Mouse (Mus musculus) MEL (cell line): ENCODE measurements around the gene Dnajc9. TPM values are rescaled to one million over a fixed set of nuclear protein-coding genes. Genes with fewer than 3 reads are reported as not detected.

ENCODE experiments used
- DNase-seq: peaks from one replicate; pipeline ENCODE4 v3.0.0; 2011; ENCODE audit warnings: low read depth, low spot score
- H3K27ac ChIP-seq: 2 replicates; pipeline ENCODE4 v1.5.1; 2012; ENCODE audit warnings: low read depth, mild to moderate bottlenecking, control low read depth, low read length, moderate library complexity; ENCODE audit not compliant: control insufficient read depth
- H3K27me3 ChIP-seq, 2 experiments: fragments of 150-350 bp in 1 of 2; sonication (generic) in 1 of 2; 2 replicates each; pipeline ENCODE4 v1.6.1; 2012; ENCODE audit warnings: low read length in 2 of 2, mild to moderate bottlenecking in 2 of 2, improper control_type of control experiment in 1 of 2, moderate library complexity in 1 of 2; ENCODE audit not compliant: insufficient read depth in 2 of 2, control insufficient read depth in 1 of 2
- H3K36me3 ChIP-seq, 2 experiments: 2 replicates each; pipeline ENCODE4 v1.6.1; 2012 to 2014; ENCODE audit warnings: low read length in 2 of 2, improper control_type of control experiment in 1 of 2, inconsistent platforms in 1 of 2, mild to moderate bottlenecking in 1 of 2; ENCODE audit not compliant: insufficient read depth in 2 of 2, control insufficient read depth in 1 of 2
- H3K4me1 ChIP-seq, 2 experiments: fragments of 150-350 bp in 1 of 2; sonication (generic) in 1 of 2; 2 replicates each; pipeline ENCODE4 v1.6.1; 2012; ENCODE audit warnings: low read length in 2 of 2, improper control_type of control experiment in 1 of 2, mild to moderate bottlenecking in 1 of 2; ENCODE audit not compliant: insufficient read depth in 2 of 2, control insufficient read depth in 1 of 2
- H3K4me3 ChIP-seq, 2 experiments: fragments of 150-350 bp in 1 of 2; sonication (generic) in 1 of 2; 2 replicates each; pipeline ENCODE4 v1.5.1; 2012; ENCODE audit warnings: low read depth in 2 of 2, low read length in 2 of 2, mild to moderate bottlenecking in 2 of 2, moderate library complexity in 2 of 2, control low read depth in 1 of 2, improper control_type of control experiment in 1 of 2; ENCODE audit not compliant: control insufficient read depth in 1 of 2, insufficient read depth in 1 of 2
- H3K79me2 ChIP-seq: 2 replicates; pipeline ENCODE4 v1.6.1; 2012; ENCODE audit warnings: mild to moderate bottlenecking, low read length, moderate library complexity; ENCODE audit not compliant: control insufficient read depth, poor library complexity, insufficient read depth
- H3K9ac ChIP-seq: 2 replicates; pipeline ENCODE4 v1.6.1; 2012; ENCODE audit warnings: low read depth, mild to moderate bottlenecking, control low read depth, low read length, moderate library complexity; ENCODE audit not compliant: control insufficient read depth, poor library complexity, severe bottlenecking
- H3K9me3 ChIP-seq: fragments of 150-350 bp; sonication (generic); replicated peaks from 2 replicates; pipeline ENCODE4 v1.6.1; 2012; ENCODE audit warnings: mild to moderate bottlenecking, low read length, improper control_type of control experiment, moderate library complexity; ENCODE audit not compliant: insufficient read depth
- CHD2 ChIP-seq: IDR thresholded peaks from 2 replicates; pipeline ENCODE4 v1.6.1; 2011; ENCODE audit warnings: low read length, improper control_type of control experiment
- CTCF ChIP-seq, 3 experiments: IDR thresholded peaks in 2 of 3; conservative IDR thresholded peaks in 1 of 3; 2 replicates each; pipeline ENCODE4 v1.5.1; 2011 to 2012; ENCODE audit warnings: low read length in 3 of 3, low read depth in 2 of 3, mild to moderate bottlenecking in 2 of 3, improper control_type of control experiment in 1 of 3, inconsistent platforms in 1 of 3, mixed read lengths in 1 of 3, moderate library complexity in 1 of 3; ENCODE audit not compliant: control insufficient read depth in 1 of 3, insufficient read depth in 1 of 3, poor library complexity in 1 of 3, severe bottlenecking in 1 of 3
- ELF1 ChIP-seq: IDR thresholded peaks from 2 replicates; pipeline ENCODE4 v1.6.1; 2014; ENCODE audit warnings: low read depth, mild to moderate bottlenecking, inconsistent platforms, low read length, improper control_type of control experiment, moderate library complexity
- EP300 ChIP-seq, 2 experiments: IDR thresholded peaks; 2 replicates each; pipeline ENCODE4 v1.6.1; 2011; ENCODE audit warnings: improper control_type of control experiment in 2 of 2, low read length in 2 of 2, low read depth in 1 of 2, mild to moderate bottlenecking in 1 of 2
- ETS1 ChIP-seq: IDR thresholded peaks from 2 replicates; pipeline ENCODE4 v1.6.1; 2012; ENCODE audit warnings: low read depth, mild to moderate bottlenecking, inconsistent platforms, low read length, improper control_type of control experiment, moderate library complexity
- GABPA ChIP-seq: IDR thresholded peaks from 2 replicates; pipeline ENCODE4 v1.6.1; 2012; ENCODE audit warnings: low read depth, mild to moderate bottlenecking, inconsistent platforms, low read length, improper control_type of control experiment, moderate library complexity
- JUND ChIP-seq: IDR thresholded peaks from 2 replicates; pipeline ENCODE4 v1.6.1; 2011; ENCODE audit warnings: low read depth, mild to moderate bottlenecking, improper control_type of control experiment, low read length
- MAFK ChIP-seq: IDR thresholded peaks from 2 replicates; pipeline ENCODE4 v1.6.1; 2011; ENCODE audit warnings: low read depth, mild to moderate bottlenecking, low read length, improper control_type of control experiment, borderline replicate concordance
- MXI1 ChIP-seq: IDR thresholded peaks from 2 replicates; pipeline ENCODE4 v1.6.1; 2011; ENCODE audit warnings: mild to moderate bottlenecking, low read depth, low read length, improper control_type of control experiment
- NELFE ChIP-seq: IDR thresholded peaks from 2 replicates; pipeline ENCODE4 v1.6.1; 2011; ENCODE audit warnings: low read depth, low read length, improper control_type of control experiment
- POLR2AphosphoS5 ChIP-seq: IDR thresholded peaks from 2 replicates; pipeline ENCODE4 v1.6.1; 2012; ENCODE audit warnings: low read depth, borderline replicate concordance, mild to moderate bottlenecking, inconsistent platforms, low read length, moderate library complexity, mixed read lengths
- RAD21 ChIP-seq: IDR thresholded peaks from 2 replicates; pipeline ENCODE4 v1.6.1; 2011; ENCODE audit warnings: mild to moderate bottlenecking, low read depth, low read length, improper control_type of control experiment
- SMC3 ChIP-seq: IDR thresholded peaks from 2 replicates; pipeline ENCODE4 v1.6.1; 2011; ENCODE audit warnings: low read depth, low read length, improper control_type of control experiment
- TAL1 ChIP-seq: IDR thresholded peaks from 2 replicates; pipeline ENCODE4 v1.6.1; 2012; ENCODE audit warnings: mild to moderate bottlenecking, inconsistent platforms, low read length, moderate library complexity, mixed read lengths
- TCF12 ChIP-seq: IDR thresholded peaks from 2 replicates; pipeline ENCODE4 v1.6.1; 2014; ENCODE audit warnings: low read depth, mild to moderate bottlenecking, inconsistent platforms, low read length, improper control_type of control experiment, moderate library complexity
- USF1 ChIP-seq: IDR thresholded peaks from 2 replicates; pipeline ENCODE4 v1.6.1; 2014; ENCODE audit warnings: low read depth, mild to moderate bottlenecking, inconsistent platforms, low read length, improper control_type of control experiment, moderate library complexity
- ZKSCAN1 ChIP-seq: IDR thresholded peaks from 2 replicates; pipeline ENCODE4 v1.6.1; 2012; ENCODE audit warnings: low read depth, mild to moderate bottlenecking, inconsistent platforms, low read length, improper control_type of control experiment, moderate library complexity
- ZMIZ1 ChIP-seq: IDR thresholded peaks from 2 replicates; pipeline ENCODE4 v1.6.1; 2012; ENCODE audit warnings: low read depth, mild to moderate bottlenecking, inconsistent platforms, low read length, improper control_type of control experiment, moderate library complexity
- polyA plus RNA-seq, 2 experiments: library from polyadenylated mRNA; stranded (reverse) in 1 of 2; unstranded in 1 of 2; fragments of >175 nt in 1 of 2; fragments of >200 nt in 1 of 2; gene quantifications; 2 replicates each; pipeline versions ENCODE4 v1.2.1 to v1.2.4; 2012; ENCODE audit warnings: low replicate concordance in 2 of 2, low read depth in 1 of 2; ENCODE audit not compliant: insufficient read length in 2 of 2, insufficient read depth in 1 of 2, missing spikeins in 1 of 2
- total RNA-seq: library from RNA; depleted of rRNA; stranded (reverse); fragments of 300-350 nt; gene quantifications from 2 replicates; pipeline ENCODE4 v1.2.3, GENCODE M21; 2012

Gene Dnajc9
- total and polyA plus RNA-seq, 3 experiments = 114 to 385 (median 138) TPM

DNA sequence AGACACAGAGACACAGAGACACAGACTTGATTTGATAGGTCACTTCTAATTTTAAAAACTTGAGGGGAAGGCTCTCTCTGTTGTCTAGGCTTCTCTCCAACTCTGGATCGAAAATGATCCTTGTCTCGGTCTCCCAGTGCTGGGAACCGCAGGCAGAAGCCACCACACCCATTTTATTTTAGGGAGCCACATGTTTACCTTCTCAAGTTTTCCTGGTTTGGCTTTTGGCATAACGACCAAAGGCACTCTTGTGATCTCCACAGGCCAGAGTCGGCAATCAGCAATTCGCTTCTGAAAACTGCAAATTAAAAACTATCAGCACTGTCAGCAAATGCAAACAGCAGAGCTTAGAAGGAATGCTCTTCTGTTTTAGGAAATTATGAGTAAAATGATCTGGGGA is 43.0 kb upstream of the Dnajc9 start:
- no peaks in the 10 kb centered on the region for H3K27me3 ChIP-seq
- H3K27ac ChIP-seq = no peak overlapping the region
- H3K9ac ChIP-seq = no peak overlapping the region
- H3K4me3 ChIP-seq = no peak overlapping the region
- TF ChIP-seq SMC3 (no peak), EP300 (IDR thresholded peaks at IDR 0.05; ENCODE audit: low read depth in 1 of 2, low read length in 2 of 2) (no peak), POLR2AphosphoS5 (no peak), MAFK (no peak), ZMIZ1 (no peak), ZKSCAN1 (no peak), MXI1 (no peak), CHD2 (no peak), JUND (no peak)
- H3K79me2 ChIP-seq = no peaks in the 10 kb centered on the region
- no peak for DNase-seq
- H3K4me1 ChIP-seq = no peaks in the 10 kb centered on the region
- no peaks in the 10 kb centered on the region for H3K36me3 ChIP-seq
- no peaks in the 10 kb centered on the region for H3K9me3 ChIP-seq

DNA sequence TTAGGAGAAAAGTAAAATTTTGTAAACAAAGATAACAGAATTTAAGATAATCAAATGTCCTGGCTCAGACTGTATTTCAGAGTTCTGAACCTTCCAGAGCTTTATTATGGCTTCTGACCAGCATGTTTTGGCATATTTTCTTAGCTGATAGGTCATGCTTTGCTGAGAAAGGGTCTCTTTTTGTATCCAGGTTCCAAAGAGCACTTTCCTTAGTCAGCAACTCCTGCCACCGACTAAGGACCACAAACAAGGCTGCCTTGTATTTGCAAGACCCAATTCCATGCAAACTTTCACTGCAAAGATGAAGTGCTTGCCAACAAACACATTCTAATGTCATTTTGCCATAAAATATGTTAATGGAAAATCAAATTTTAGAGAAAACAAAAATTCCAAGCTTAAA is 41.1 kb upstream of the Dnajc9 start:
- Histone ChIP-seq H3K27ac (no peak overlapping the region), H3K79me2 (no peaks in the 10 kb centered on the region), H3K36me3 (no peaks in the 10 kb centered on the region), H3K9me3 (no peaks in the 10 kb centered on the region), H3K9ac (no peak overlapping the region), H3K27me3 (no peaks in the 10 kb centered on the region), H3K4me1 (no peaks in the 10 kb centered on the region), H3K4me3 (no peak overlapping the region)
- no peak for TF ChIP-seq ELF1
- no peak for TF ChIP-seq USF1
- no peak for TF ChIP-seq SMC3
- TF ChIP-seq NELFE = no peak
- TF ChIP-seq TCF12 = no peak
- no peak for TF ChIP-seq ETS1
- TF ChIP-seq GABPA = no peak
- TF ChIP-seq RAD21 = no peak
- no peak for TF ChIP-seq ZMIZ1
- no peak for TF ChIP-seq CTCF (IDR thresholded peaks at IDR 0.05 in 2 of 3, conservative IDR thresholded peaks at IDR 0.05 in 1 of 3; ENCODE audit: control insufficient read depth in 1 of 3, insufficient read depth in 1 of 3, low read depth in 2 of 3, low read length in 3 of 3, poor library complexity in 1 of 3, severe bottlenecking in 1 of 3)
- TF ChIP-seq TAL1 = no peak
- DNase-seq = no peak
